Mouse (Mus musculus): ENCODE measurements around the gene Mme.

The Mme gene

DNA sequence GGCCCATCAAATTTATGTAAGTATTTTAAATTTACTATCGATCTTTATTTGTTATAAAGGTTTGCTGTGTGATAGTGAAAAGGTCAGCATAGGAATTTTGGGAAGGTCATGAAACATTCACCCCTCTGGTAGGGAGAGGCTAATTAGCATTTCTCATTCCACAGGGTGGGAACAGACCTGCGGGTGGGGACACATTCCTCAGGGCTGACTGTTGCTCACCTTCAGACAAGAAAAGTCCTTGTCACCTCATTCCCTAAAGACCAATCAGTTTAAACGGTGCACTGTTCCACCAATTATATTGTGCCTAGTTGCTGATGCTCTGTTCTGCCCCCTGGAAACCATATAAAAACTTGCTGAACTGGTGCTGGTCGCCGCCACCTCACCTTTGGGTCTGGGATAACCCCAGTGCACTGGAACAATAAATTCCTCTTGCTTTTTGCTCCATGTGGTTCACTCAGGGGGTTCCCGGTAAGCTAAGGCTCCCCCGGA, at the start of gene Mme:
Gene Mme (plus strand): TSS at position 439 of the 489 bp plus-strand sequence.
- DNase-seq (ENCODE audit: inconsistent ontology term) = no peak

GRCm38 (mm10) chr3:63196565-63196964, 44.8 kb upstream of the Mme start:
- DNase-seq (ENCODE audit: inconsistent ontology term) = no peak

DNA sequence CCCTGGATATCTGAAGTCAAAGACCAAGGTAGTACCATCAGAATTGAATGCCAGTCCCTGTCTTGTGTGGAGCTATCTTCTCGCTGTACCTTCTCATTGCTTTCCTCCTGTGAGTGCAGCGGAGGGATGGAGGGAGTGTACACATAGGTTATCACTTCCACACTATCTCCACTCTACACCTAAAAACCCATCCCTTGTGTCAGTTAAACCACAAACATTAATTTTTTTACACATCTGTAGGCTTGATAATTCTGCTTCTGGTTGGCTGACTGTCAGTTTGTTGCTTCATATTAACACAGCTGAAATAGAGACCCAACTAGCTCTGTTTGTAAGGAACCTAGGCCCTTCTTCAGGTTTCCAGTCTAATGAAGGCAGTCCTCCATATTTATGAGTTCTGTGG, 43.3 kb upstream of the Mme start:
- no peak for DNase-seq (ENCODE audit: inconsistent ontology term)

- no peak for DNase-seq (ENCODE audit: inconsistent ontology term)
These were observed 19.3 kb upstream of the Mme start for GRCm38 (mm10) chr3:63221867-63222591.

DNA sequence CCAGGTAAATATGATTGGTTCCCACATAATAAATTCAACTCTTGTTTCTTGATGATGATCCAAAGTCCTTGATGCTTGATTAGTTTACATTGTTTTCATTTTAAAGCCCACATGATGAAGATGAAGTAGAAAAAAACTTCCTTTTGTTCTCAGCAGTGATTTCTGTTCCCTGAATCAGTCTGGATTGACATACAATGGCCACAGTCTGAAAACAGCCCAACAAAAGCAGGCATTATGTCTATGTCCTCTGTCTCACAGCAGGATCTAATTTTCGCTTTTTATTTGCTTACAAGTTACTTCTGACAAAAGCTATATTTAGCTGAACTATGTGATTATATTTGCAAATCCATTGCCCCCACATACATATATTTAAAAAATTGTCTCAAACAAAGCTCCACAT, 17.7 kb upstream of the Mme start:
- peak; percentile 59 for DNase-seq (ENCODE audit: inconsistent ontology term)

- no peak for DNase-seq (ENCODE audit: inconsistent ontology term)
These were observed 5.4 kb upstream of the Mme start for GRCm38 (mm10) chr3:63235957-63236356.

DNA sequence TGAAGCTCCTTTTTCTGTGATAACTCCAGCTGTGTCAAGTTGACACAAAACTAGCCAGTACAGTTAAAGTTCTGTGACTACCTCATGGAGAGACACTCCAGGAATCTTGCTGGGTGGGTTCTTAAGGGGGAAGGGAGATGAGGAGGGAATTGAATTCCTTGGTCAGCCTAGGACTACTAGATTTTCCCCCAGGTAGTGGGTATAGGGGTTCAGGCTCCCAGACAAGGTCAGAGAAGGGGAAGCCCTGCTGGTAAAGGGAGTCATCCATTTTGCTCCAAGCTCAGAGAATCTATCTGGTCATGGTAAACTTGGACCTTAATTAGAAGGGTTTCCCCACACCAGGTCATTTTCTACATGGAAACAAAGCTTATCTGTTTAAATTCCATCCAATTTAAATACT, 2.4 kb downstream of the Mme start:
- no peak for DNase-seq (ENCODE audit: inconsistent ontology term)

- DNase-seq (ENCODE audit: inconsistent ontology term) = no peak
These were observed 30.8 kb downstream of the Mme start for GRCm38 (mm10) chr3:63272091-63272490.

- no peak for DNase-seq (ENCODE audit: inconsistent ontology term)
These were observed 53.0 kb downstream of the Mme start for GRCm38 (mm10) chr3:63294316-63294715.

DNA sequence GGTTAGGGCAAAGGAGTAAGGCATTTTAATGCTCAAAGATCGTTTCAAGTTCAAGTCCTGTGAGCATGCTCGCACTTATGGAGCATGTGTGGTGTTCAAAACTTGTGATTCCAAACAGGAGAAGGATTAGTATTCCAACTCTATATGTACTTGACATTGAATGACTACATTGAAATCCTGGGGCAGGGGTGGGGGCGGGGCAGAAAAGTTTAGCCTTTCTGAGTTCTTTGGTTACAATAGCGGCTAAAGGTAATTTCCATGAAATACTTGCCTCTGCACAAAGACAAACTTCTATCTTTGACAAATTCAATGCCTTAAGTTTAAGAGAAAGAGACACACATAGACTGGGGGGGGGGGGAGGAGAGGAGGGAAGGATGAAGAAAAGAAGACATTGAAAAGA, 53.5 kb downstream of the Mme start:
- DNase-seq (ENCODE audit: inconsistent ontology term) = no peak

GRCm38 (mm10) chr3:63295237-63295636, 53.9 kb downstream of the Mme start:
- peak; percentile 91 for DNase-seq (ENCODE audit: inconsistent ontology term)

DNA sequence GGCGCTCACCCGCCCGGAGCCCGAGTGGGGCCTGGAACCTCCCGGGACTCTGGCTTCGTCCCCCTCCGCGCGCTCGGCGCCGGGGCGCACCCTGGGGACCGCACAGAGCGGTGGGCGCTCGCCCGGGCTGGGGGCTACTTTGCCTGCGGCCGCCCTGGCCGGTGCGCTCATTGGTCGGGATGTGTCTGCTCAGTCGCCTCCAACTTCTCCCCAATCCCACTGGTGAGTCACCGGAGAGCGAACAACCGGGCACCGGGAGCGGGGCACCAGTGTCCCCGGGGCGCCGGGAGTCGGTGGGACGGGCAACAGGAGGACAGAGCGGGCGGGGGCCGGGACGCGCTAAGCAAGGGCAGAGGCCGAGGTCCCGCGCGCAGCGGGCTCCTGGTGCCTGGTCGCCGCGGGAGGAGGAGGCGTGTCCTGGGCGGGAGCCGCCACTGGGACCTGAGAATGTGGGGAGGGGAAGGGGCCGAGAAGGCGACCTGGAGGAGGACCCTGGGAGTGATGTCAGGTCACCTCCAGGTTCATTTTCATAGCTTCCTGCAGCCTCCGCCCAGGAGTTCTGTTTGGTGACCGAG, 54.4 kb downstream of the Mme start:
- DNase-seq (ENCODE audit: inconsistent ontology term) = peak; percentile 85

GRCm38 (mm10) chr3:63296411-63296810, 55.1 kb downstream of the Mme start:
- peak; percentile 54 for DNase-seq (ENCODE audit: inconsistent ontology term)

- peak; percentile 73 for DNase-seq (ENCODE audit: inconsistent ontology term)
These were observed 56.5 kb downstream of the Mme start for GRCm38 (mm10) chr3:63297787-63298186.

- no peak for DNase-seq (ENCODE audit: inconsistent ontology term)
These were observed 73.9 kb downstream of the Mme start for GRCm38 (mm10) chr3:63315211-63315760.

DNA sequence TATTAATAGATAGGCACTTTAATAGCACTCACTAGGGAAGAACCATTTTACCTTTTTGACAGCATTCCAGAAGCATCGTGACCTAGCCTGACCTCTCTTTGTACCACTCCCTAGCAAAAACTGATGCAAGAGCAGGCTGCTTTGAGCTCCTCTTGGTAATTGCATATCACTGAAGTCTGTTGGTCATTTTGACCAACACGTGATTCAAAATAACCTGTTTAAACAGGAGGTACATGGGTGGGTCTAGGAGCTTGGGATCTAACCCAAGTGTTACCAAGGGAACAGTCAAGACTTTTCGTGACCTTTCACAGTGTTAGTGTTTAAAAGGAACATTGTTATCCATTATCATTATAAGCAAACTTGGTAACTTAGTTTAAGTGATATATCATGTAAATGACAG, 76.2 kb downstream of the Mme start:
- DNase-seq (ENCODE audit: inconsistent ontology term) = no peak

DNA sequence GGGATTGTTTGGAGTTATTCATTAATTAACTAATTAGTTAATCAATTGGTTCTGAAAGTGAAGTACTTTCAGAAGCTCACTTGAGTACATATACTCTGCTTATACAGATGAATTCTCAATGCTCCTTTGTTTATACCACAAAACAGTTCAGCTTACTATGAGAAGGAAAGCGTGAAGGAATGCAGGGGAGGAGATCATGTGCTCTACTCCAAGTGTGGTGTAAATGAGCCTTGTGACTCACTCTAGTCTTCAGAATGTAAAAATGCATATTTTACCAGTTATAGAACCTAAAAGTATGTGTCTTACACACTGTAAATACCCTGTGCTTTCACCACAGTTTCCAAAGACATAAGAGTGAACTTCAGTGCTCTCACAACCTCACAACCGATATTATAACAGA, 84.3 kb downstream of the Mme start:
- peak; percentile 84 for DNase-seq (ENCODE audit: inconsistent ontology term)

- DNase-seq (ENCODE audit: inconsistent ontology term) = no peak
These were observed 98.8 kb downstream of the Mme start for GRCm38 (mm10) chr3:63340110-63340509.

DNA sequence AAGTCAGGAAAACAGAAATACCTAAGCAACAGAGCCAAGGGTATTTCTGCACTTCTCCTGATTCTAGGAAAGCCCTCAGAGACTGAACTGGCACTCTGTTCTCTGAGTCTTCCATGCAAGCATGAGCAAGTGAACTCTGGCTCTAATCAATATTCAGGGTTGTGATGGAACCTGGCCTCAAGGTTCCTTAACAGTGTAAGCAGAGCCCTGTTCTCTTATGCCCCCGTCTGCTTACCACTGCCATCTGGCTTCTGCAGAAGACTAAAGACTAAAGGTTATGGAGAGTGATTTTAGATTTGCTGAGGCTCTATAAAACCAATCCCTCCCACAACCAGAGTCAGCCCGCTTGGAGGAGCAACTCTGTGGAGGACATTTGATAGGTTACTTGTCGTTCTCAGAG, 99.2 kb downstream of the Mme start:
- no peak for DNase-seq (ENCODE audit: inconsistent ontology term)

DNA sequence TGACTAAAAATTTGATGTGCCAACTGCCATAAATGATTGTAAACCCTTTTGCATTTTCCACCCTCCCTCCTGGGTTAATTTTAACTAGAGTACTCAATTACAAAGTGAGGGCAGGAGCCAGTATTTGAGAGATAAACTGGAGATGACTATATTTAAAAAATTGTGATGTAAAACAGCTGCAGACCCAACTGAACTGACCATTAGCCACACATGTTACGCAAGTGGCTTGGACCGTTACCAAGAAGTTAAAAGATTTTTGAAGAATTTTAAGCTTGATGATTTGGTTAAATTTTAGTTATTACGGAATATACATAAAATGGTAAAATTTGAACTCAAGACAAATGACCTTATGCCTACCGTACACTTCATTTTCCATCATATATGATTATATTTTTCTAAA, 100.1 kb downstream of the Mme start:
- no peak for DNase-seq (ENCODE audit: inconsistent ontology term)

- DNase-seq (ENCODE audit: inconsistent ontology term) = no peak
These were observed 103.7 kb downstream of the Mme start for GRCm38 (mm10) chr3:63344998-63345397.

GRCm38 (mm10) chr3:63348893-63349426, 107.6 kb downstream of the Mme start:
- peak; percentile 61 for DNase-seq (ENCODE audit: inconsistent ontology term)

GRCm38 (mm10) chr3:63350242-63350641, 108.9 kb downstream of the Mme start:
- DNase-seq (ENCODE audit: inconsistent ontology term) = no peak

Measured in Muller cell, postnatal 12 days (primary cell).